Mouse (Mus musculus) layer of hippocampus, adult 18-20 months (tissue): ENCODE measurements at regions not wholly inside any gene's neighbourhood (a gene's known extent, or its start where the extent isn't known, plus 50 kb on each side); places are given as distances from the start of the nearest gene placed in this dataset.

ENCODE experiments used
- DNase-seq, 2 experiments: peaks; one replicate each; pipeline ENCODE4 v3.0.0; 2022; ENCODE audit warnings: low spot score in 2 of 2

DNA sequence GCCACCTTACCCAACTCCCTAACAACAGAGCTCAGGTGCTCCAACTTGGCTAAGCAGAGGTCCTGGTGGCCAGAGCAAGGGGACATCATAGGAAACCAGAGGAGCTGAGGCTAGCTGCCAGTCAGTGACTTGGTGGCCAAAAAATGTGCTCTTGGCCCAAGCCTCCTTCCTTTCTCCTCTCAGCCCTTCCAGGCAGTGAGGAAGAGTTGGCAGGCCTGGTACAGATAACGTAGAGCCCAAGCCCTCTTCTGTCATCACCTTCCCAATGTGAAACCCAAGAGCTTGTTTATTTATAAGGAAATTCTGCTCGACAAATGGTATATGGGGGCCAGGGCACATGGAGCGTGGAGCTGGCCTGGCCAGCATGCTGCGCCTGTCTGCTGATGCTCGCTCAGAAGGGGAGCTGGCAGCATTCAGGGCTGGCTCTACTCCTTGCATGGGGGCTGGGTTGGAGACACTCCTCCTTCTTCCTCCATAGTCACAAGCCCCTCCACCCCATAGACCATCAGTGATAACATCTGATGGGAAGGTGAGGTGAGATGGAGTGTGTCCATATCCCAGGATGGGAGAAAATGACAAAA, 156.1 kb downstream of the Fgf18 start:
- DNase-seq, result no peak

DNA sequence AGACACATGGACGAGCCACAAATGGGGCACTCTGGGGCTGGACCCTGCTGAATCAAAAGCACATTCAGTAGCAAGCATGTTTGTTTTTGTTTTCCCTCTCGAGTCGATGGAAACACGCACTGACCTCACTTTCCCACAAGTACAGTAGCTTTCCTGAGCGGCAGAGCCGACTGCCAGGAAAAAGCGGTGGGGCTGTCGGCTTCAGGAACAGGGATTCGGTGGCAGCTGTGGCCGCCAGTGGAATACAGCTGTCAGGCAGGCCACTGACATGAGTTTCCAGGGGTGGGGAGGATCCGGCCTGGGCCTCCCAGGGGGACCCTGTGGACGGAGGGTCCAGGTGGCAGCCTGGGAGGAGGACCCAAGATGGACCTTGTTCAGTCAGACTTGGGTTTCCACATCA, 157.0 kb downstream of the Fgf18 start:
- no peak for DNase-seq

DNA sequence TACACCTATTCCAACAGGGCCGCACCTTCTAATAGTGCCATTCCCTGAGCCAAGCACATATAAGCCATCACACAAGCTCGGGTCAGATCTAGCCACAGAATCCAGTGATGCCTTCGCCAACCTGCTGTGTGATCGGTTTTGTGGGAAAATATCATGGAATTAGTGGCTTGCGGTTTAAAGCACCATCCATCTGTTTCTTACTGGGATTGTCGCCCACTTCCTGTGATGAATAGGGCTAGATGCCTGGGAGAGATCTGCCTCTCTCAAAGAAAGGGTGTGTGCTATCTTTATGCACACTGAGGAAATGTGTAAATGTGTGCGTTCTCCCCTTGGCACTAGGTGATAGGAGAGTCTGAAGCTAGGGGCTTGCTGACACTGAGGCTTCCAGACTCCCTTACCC, 154.5 kb upstream of the Smim23 start:
- no peak for DNase-seq

DNA sequence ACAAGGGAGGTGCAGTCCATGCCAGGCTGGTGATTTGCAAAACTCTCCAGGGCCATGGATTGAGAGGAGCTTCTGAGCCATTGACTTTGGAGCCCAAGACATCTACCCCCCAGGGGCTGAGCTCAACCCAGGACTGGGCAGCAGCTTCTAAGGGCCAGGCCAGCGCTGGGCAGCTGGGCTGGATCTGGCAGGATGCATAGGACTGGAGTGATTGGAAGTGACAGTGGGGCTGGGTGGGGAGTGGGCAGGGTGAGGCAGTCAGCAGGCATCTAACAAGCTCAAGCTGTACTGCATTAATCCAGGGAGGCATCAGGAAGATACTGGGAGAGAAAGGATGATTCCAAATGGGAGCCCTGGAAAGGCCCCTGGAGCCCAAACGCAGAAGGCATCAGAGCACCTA, 152.2 kb upstream of the Smim23 start:
- no peak for DNase-seq

DNA sequence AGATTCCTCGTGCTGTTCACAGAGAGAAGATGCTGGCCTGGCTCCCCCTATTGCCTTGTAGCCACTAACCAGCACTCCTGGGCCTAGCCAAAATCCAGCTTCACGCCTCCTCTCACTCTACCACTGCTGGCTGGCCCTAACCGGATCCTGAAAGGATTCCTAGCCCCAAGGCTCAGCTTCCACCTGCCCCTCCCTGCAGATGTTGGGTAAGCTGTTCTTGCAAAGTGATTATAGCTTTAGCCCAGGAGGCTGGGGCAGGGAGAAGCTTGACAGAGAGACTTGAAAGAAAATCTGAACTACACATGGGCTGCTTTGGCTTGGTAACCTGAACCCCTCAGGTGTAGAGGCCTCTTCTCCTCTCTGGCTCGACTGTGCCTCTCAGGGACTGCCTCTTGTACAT, 149.0 kb upstream of the Smim23 start:
- DNase-seq, result no peak

DNA sequence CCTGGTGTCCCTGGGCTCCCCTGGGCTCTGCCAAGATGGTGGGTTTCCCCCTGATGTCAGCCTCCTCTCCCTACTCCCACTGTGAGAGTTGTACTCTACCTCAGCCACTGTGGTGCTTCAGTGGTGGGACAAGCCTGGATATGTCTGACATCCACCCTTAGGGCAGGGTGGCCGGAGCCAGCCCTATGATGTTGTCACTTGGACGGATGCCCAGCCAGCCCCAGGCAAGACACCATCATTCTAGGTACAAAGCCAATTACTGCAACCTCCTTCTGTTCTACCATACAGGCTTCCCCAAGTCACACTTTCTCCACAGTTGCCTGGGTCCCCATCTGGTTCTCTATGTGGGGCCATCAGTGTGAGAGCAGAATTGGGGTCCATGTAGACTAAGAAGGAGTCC, 141.0 kb upstream of the Smim23 start:
- no peak for DNase-seq

DNA sequence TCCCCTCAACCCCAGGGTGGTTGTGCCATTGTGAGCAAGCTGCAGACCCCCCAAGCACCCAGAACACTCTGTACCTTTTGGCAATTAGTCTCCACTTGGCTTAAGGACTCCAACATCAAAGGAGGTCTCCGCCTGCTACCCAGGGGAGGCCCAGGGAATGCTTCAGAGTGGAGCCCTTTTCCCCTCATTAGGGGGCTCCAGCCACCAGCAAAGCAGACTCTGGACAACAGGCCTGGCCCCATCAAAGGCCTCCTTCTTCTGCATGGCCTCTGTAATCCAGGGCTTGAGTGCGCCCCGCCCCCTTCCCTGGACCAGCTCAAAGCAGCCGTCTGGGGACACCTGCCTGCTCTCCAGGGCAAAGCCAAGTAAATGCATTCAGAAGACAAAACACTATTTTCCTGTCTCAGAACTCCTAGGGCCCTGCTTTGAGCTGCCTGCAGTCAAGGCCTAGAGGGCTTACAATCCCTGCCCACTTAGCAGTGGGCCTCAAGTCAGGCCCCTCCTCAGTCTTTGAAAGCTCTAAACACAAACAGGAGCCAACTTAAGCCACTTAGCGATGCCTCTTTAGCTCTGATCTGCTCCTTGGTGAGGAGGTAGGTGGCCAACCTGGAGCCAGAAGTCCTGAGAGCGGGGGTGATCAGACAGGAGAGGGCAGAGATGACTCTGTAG, 139.4 kb upstream of the Smim23 start:
- DNase-seq, result no peak

DNA sequence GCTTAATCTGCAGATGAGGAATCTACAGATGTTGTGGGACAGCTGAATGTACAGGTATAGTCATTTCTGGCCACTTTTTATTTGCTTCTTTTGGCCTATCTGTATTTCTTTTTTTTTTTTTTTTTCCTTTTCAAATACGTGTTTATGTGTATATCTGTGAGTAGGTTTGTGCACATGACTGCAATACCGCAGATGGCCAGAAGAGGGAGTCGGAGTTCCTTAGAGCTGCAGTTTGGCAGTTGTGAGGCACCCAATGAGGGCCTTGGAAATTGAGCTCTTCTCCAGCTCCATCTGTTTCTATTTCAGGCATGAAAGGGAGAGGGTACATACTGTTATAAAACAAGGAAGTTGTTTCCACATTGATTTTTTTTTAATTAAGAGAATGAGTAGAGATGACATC, 137.2 kb upstream of the Smim23 start:
- DNase-seq, result no peak

DNA sequence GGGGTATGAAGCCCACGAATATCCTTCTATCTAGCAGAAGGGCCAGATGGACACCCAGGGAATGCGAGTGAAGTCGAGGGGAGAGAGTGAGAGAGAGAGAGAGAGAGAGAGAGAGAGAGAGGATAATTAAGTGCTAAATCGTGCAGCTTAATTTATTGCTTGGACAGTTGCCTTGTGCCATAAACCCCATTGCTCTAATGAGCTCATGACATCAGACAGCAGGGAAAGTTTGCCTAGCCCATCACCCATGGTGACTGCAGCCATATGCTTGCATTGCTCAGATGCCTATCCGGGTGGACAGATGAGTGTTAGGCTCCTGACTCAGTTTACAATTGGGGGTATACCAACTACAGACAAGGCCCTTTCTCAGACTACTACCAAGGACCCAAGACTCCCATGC, 134.6 kb upstream of the Smim23 start:
- DNase-seq, result no peak

DNA sequence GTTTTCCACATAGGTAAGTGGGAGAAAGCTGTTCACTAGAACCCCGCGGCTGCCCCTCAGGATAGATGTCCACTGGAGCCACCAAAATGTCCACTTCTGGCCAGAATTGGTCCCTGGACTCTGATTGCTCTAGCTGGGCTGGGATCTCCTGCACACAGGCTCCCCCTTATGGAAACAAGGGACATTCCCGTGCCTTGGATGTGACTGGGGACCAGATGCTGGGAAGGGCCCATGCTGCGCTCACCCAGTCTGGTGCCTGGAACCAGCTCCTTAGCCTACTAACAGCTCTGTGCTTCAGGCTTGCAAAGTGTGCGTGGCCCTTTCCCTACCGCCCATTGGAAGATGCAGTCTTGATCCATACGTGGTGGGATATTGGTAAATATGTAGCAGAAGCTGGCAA, 132.6 kb upstream of the Smim23 start:
- peak; percentile 50 to 74 for DNase-seq

DNA sequence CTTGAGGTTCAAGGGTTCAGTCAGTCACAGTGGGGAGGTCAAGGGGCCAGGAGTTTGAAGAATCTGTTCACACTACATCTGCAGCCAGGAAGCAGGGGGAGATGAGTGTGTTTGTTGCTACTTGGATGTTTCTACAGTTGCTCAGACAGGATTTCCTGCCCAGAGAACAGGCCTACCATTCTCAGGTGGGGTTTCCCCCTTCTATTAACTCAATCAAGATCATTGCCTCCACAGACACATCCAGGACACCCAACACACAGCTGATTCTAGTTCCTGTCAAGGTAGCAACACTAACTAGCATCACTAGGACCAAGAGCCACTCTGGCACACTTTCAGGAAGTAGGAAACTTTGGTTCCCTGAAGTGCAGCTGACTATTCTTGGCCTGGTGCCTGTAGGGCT, 127.9 kb upstream of the Smim23 start:
- DNase-seq, result no peak

DNA sequence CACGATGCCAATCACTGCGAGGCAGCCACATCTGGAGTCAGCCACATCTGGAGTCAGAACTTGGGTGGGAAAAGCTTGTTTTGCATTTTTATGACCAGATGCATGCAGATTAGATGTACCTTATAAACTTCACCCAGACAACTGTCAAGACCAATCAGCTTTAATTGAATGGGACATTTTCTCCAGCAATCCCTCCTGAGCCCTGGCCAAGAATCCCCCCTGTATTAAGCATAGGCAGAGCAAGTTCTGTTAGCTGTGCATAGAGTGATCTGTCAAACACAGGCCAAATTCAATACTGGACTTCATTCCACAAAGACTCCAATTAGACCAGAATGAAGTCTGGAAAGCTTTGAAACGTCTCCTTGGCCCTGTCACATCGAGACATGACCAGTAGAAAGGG, 123.7 kb upstream of the Smim23 start:
- no peak for DNase-seq

DNA sequence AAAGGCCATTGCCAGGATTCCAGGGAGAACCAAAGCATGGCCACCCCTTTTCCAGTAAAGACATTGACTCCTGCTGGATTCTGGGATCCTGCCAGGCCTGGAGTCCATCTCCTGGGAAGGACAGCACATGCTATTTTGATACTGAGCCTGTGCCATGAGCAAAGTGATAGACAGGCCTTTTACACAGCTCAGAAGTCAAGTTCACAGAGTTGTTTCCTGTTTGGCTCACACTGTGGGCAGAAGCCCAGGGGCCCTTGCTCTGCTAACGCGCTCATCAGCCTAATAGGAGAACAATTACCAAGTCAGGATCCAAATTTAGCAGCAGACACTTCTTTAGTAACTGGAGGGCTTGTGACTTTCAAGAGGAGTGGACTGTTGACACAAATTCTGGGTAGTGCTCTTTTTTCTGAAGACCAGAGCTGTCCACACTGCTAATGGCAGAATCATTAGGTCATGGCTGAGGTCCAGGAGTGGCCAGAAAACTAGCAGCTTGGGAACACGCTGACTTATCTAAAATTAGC, 122.1 kb upstream of the Smim23 start:
- DNase-seq, result no peak

DNA sequence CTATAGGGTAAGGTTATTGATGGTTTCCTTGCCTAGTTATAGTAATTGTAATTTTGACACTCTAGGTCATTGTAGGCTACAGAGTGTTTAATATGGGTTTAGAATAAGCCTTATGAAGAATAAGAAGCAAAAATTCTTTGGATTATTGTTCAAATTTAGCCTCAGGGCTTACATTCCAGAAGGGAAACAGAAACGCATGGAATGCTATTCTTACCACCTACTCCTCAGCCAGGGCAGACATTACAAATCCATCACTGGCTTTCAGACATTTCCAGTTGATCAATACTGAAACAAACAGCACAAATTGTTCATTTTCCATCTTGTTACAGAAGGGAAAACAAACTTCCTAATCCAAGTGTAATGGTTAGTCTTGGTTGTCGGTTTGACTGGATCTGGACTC, 120.7 kb upstream of the Smim23 start:
- no peak for DNase-seq

DNA sequence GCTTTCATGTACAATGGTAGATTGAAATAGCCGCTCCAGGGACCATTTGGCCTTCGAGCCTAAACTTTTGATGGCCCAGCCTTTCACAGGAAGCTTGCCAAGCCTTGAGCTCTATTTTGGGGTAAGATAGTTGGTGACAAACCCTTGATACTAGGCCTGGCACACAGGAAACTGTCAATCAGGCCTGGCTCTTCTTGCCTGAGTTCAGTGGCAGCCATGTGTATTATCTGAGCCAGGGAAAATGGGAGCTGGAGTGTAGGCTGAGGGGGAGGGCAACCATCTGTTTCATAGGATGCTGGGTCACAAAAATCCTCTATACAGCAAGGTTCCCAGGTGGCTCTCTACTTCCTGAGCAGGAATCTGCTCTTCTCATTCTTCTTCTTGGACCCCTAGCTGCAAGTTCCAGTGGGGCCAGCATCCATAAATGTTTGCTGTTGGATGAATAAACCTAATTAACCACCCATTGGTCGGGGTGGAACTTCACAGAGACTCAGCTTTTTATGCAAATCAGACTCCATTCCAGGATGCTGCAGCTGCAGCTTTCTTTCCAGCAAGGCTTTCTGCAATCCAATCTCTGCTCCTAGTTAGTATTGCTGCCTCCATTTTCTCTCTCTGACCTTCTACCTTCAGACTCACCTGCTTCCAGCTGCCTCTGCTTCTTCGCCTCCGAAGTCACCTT, 117.1 kb upstream of the Smim23 start:
- DNase-seq, result peak; percentile 71 to 85

DNA sequence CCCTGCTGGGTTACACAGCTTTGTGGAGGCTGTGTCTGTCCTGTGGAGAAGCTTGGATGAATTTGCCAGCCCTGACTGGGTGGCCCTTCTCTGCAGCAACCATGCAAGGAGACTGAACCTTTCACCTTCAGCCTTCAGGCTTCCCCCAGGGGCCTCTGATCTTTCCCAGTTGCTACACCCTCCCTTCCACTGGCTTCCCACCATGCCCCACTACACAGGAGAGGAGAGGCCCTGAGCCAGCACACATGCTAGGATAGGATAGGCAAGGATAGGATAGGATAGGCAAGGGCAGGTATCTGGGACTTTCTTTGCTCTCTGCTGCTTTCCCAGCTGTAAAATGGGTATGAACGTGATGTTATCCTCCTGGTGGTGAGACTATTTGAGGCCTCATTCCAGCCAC, 114.7 kb upstream of the Smim23 start:
- DNase-seq, result no peak

DNA sequence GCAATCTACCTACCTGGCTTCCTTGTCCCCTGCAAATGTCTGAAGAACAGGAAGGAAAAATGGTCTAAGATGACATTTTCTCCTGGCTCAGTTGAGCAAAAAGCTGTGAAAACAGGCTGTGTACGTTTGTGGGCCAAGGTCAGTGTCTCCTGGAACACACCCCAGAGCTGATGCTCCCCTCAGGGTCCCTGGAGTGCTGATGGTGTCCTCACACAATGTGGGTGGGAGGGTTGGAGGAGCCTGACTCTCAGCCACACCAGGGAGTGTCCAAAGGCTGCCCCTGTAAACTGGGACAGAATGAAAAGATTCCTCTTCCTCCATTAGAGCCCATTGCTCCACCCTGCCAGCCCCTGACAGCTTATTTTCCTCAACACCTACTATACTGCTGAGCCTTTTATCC, 112.8 kb upstream of the Smim23 start:
- DNase-seq, result no peak

DNA sequence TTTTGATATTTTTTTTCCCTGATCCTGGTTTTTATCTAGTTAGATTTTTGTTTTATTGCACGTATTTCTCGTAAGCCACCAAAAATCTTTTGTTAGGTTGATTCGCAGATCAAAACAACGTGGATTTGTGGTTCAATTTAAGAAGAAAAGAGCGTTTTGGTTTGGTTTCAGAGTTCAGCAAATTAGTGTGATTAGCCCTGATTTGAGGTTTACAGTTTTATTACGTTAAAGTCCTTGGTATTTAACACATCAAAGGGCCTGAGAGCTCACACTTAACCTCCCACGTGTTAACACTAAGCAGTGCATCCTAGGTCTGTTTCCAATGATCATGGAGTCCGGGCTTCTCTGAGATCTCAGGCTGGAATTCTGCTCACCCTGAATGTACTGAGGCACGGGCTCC, 107.5 kb upstream of the Smim23 start:
- DNase-seq, result no peak

DNA sequence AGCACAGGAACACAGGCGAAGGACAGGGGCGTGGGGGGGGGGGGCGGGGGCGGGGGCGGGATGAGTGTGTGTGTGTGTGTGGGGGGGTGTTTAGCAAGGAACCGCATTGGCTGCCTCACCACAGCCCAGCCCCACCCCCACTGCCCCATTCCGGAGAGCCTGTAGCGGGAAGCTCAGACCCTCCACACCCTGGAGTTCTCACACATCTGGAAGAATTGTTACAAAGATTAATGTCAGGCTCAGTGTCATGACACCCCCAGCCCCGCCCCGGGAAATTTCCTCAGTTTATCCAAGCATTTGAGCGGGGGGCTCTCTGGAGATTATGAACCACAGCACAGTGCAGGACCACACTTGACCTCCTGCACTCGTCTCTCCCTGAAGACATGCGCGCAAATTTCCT, 106.6 kb upstream of the Smim23 start:
- DNase-seq, result no peak

DNA sequence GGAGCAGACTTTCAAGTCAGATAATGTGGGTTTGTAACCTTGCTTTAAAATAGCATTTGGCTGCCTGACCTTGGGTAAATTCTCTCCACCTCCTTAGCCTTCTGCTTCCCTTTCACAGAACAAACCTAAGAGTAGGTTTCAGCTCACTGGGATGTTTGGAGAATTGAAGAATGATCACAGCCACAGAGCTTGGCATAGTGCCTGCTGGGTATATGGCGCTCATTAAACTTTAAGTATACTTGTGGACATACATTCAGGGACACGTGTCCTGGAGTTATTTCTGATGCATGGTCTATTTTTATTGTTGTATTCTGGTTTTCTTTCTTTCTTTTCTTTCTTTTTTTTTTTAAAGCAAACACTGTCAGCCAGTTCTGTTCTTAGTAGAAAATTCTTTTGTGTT, 104.4 kb upstream of the Smim23 start:
- DNase-seq, result no peak

DNA sequence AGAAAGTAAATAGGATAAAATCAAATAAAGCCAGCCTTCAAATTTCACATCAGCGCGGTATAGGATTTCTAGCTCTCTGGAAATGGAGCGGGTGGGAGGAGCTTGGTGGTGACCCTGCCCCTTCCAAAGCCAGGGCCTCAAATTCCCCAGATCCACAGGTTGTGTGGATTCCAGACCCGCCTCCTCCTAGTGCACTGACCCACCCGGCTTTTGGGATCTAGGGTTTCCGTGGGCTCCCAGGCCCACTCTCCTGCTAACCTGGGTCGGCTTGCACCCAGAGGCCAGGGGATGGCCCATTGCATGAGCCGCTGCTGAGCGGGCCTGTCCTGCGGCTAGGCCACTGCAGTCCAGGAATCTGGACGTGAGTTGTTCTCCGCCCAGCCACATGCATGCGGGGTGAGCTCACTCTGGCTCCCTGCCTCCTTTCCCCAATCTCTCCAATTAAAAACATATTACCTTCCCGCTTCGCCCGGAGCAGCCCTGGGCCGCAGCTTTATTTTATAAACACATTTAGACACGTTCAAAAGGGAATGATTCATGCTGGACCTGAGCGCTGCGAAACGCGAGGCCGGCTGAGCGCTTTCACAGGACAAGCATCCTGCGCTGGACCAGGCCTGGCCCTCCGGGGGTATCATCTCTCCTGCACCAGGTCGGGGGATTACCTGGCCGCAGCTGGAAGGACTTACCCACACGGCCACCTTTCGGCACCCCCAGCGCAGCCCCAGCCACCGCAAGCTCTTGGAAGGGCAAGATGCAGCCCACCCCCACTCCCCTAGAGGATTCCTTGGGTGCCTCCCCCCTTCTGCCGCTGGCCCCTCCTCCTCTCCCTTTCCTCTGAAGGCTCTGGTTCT, 101.2 kb upstream of the Smim23 start:
- DNase-seq, result no peak

DNA sequence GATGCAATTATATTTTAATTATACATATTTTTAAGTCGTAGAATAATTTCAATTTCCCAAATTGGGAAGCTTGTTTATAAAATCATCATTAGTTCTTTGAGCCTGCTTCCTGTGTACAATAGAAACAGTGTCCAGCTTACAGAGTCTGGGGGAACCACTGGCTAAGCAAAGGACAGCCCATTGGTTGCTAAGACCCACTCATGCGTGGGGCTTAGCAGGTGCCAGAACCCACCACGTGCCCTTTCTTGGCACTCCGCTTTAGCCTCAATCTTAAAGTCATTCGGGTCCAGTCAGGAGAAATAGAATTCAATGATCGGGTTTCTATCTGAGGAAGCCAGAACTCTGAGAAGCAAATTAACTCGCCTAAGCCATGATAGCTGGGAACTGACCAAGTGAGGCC, 100.5 kb upstream of the Smim23 start:
- no peak for DNase-seq
